Mouse (Mus musculus) liver, embryonic 14.5 days (tissue): ENCODE data around the gene Acer1. TPM values are rescaled to one million over a fixed set of nuclear protein-coding genes. Genes with fewer than 3 reads are reported as not detected.
A peak's percentile ranks its signal among the peaks of the same experiment; 100 is the strongest.

Experiments
- ATAC-seq: fragments of 200-750 bp; cut with Nextera tagmentation; 2 replicates; pipeline ENCODE4 v1.8.0; 2017; ENCODE audit warnings: moderate number of reproducible peaks, mild to moderate bottlenecking, moderate library complexity; ENCODE audit not compliant: insufficient read depth
- DNase-seq, 3 experiments: peaks; one replicate each; pipeline ENCODE4 v3.0.0-alpha.2; 2012 to 2013; ENCODE audit warnings: low read depth in 3 of 3, low spot score in 3 of 3
- H3K27ac ChIP-seq: fragments of 300-500 bp; sonication (generic); 2 replicates; pipeline ENCODE4 v1.5.1; 2014; ENCODE audit warnings: moderate library complexity, mild to moderate bottlenecking, control low read depth, inconsistent platforms
- H3K27me3 ChIP-seq: fragments of 300-500 bp; sonication (generic); 2 replicates; pipeline ENCODE4 v1.6.1; 2014; ENCODE audit warnings: mild to moderate bottlenecking, low read length, moderate library complexity; ENCODE audit not compliant: control insufficient read depth, insufficient read depth
- H3K36me3 ChIP-seq: fragments of 300-500 bp; sonication (generic); replicated peaks from 2 replicates; pipeline ENCODE4 v1.6.1; 2014; ENCODE audit warnings: low read depth; ENCODE audit not compliant: control insufficient read depth, insufficient read depth
- H3K4me1 ChIP-seq, 2 experiments: fragments of 200-500 bp in 1 of 2; fragments of 300-500 bp in 1 of 2; sonication (generic) in 1 of 2; replicated peaks; 2 replicates each; pipeline ENCODE4 v1.6.1; 2012 to 2014; ENCODE audit warnings: antibody characterized with exemption in 1 of 2, inconsistent platforms in 1 of 2, low read length in 1 of 2; ENCODE audit not compliant: control insufficient read depth in 2 of 2, insufficient read depth in 2 of 2
- H3K4me2 ChIP-seq: fragments of 300-500 bp; sonication (generic); 2 replicates; pipeline ENCODE4 v1.6.1; 2014; ENCODE audit warnings: low read depth, mild to moderate bottlenecking, control low read depth, moderate library complexity
- H3K4me3 ChIP-seq, 2 experiments: fragments of 200-500 bp in 1 of 2; fragments of 300-500 bp in 1 of 2; sonication (generic) in 1 of 2; 2 replicates each; pipeline ENCODE4 v1.5.1; 2012 to 2014; ENCODE audit warnings: low read depth in 2 of 2, low read length in 2 of 2, mild to moderate bottlenecking in 2 of 2, control low read depth in 1 of 2, inconsistent platforms in 1 of 2, moderate library complexity in 1 of 2; ENCODE audit not compliant: insufficient read depth in 1 of 2
- H3K9ac ChIP-seq: fragments of 300-500 bp; sonication (generic); replicated peaks from 2 replicates; pipeline ENCODE4 v1.6.1; 2014; ENCODE audit warnings: mild to moderate bottlenecking, control low read depth, moderate library complexity
- H3K9me3 ChIP-seq: fragments of 300-500 bp; sonication (generic); 2 replicates; pipeline ENCODE4 v1.6.1; 2016; ENCODE audit warnings: low read length, mixed read lengths; ENCODE audit not compliant: control insufficient read depth
- CTCF ChIP-seq: IDR thresholded peaks from 2 replicates; pipeline ENCODE4 v1.5.1; 2016; ENCODE audit warnings: antibody characterized with exemption, low read depth, control low read depth
- EP300 ChIP-seq: IDR thresholded peaks from 2 replicates; pipeline ENCODE4 v1.6.1; 2016; ENCODE audit warnings: antibody characterized with exemption, low read depth
- WGBS: fragments of 180-500 bp; shearing (Covaris S2); extraction: QIAGEN DNeasy Blood & Tissue Kit; methylation state at CpG from one replicate; pipeline ENCODE4 v1.1.7; 2014; ENCODE audit not compliant: insufficient replicate concordance; 5-methylcytosine and 5-hydroxymethylcytosine counted together
- polyA plus RNA-seq, 2 experiments: library from polyadenylated mRNA; depleted of rRNA in 1 of 2; stranded (reverse) in 1 of 2; unstranded in 1 of 2; fragments of >200 nt; fragmentation: Nextera tagmentation in 1 of 2; extraction: Ambion mirVana in 1 of 2; gene quantifications; 2 replicates each; pipeline versions ENCODE4 v1.2.1 to v1.2.3; 2012 to 2014

Acer1 gene
- polyA plus RNA-seq, 2 experiments = not detected

- H3K4me1 ChIP-seq = peaks cover 18 to 22% of the 10 kb centered on the region in 2 experiments
Measured at GRCm38 (mm10) chr17:57007137-57007905, 25.4 kb upstream of the Acer1 start.

GRCm38 (mm10) chr17:57003994-57004393 is 22.1 kb upstream of the Acer1 start:
- WGBS = 55% methylated on average over 7 of the region's 7 CpGs
- peaks cover 5 to 7% of the 10 kb centered on the region in 2 experiments; a peak in 3 of 4 replicates for H3K4me1 ChIP-seq
- H3K27me3 ChIP-seq = no peaks in the 10 kb centered on the region
- no peak overlapping the region for H3K9ac ChIP-seq
- ATAC-seq = peak; percentile 71
- no peak for DNase-seq
- H3K36me3 ChIP-seq = peaks cover 55% of the 10 kb centered on the region
- peak; percentile 51 for TF ChIP-seq EP300
- TF ChIP-seq CTCF = no peak
- H3K27ac ChIP-seq = no peak overlapping the region
- H3K4me3 ChIP-seq = no peak overlapping the region
- H3K4me2 ChIP-seq = no peak overlapping the region
- no peaks in the 10 kb centered on the region for H3K9me3 ChIP-seq

More at GRCm38 (mm10) chr17:57007137-57007905, 25.4 kb upstream of the Acer1 start:
- WGBS = 79% methylated on average over 13 of the region's 13 CpGs
- peaks cover 55% of the 10 kb centered on the region for H3K36me3 ChIP-seq
- no peak overlapping the region for H3K4me2 ChIP-seq
- H3K27ac ChIP-seq = no peak overlapping the region
- DNase-seq (no peak), ATAC-seq (no peak)
- no peak overlapping the region for H3K4me3 ChIP-seq
- TF ChIP-seq CTCF = peak; percentile 60
- TF ChIP-seq EP300 = no peak
- no peaks in the 10 kb centered on the region for H3K9me3 ChIP-seq
- H3K9ac ChIP-seq = no peak overlapping the region
- no peaks in the 10 kb centered on the region for H3K27me3 ChIP-seq

DNA sequence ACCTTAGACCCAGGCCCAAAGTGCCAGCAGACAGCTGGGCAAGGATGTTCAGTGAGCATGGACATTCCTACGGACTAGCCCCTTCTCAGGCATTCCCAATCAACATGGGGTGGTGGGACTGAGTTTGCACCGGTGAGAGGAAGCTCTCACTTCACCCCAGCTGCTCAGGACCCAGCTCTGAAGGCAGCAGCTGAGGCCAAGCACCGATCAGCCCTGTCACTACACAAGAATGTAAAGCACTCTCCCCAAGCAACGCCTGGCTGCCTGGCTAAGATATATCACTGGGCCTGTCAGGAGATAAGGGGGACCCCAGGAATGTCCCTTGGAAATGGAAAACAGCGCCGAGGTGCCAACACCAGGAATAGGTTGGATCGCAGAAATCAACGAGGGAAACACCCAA is 19.3 kb upstream of the Acer1 start:
- Histone ChIP-seq H3K9me3 (no peaks in the 10 kb centered on the region), H3K36me3 (peaks cover 33% of the 10 kb centered on the region), H3K4me3 (no peak overlapping the region), H3K27ac (no peak overlapping the region), H3K9ac (no peak overlapping the region), H3K4me1 (peaks cover 8 to 15% of the 10 kb centered on the region in 2 experiments; a peak in 3 of 4 replicates), H3K27me3 (no peaks in the 10 kb centered on the region), H3K4me2 (no peak overlapping the region)
- 55% methylated on average over 8 of the region's 8 CpGs for WGBS
- no peak for DNase-seq
- TF ChIP-seq CTCF = no peak
- TF ChIP-seq EP300 = no peak
- ATAC-seq = no peak

DNA sequence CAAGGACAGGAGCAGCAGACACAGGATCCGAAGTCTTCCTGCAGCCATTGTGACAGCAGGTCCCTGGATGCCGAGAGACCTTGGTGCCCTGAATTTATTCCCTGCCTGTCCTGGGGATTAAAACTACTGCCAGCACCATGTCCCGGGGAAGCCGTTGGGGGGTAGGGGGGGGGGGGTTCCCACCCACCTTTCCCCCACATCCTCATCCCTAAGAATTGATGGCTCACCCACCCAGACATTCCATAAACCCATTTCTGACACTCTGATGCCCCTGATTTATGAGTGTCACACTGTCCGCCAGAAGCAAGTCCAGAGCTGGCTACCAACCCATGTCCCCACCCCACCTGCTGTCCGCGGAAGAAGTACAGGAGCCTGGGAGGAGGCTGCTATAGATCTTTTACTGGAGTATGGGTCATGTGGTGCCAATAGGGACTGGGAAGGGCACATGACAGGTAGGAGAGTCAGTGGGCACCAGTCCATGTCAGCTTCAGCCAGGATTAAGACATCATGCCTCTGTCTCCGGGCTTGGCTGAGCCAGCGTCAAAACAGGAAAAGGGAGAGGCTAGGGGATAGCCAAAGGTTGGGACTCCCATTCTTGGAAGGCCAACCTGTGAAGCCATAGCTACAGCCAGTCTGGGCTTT is 18.2 kb upstream of the Acer1 start, which contains the start of gene Pspn:
Gene Pspn (minus strand): TSS at position 51 of the 642 bp plus-strand sequence.
- no peak for ATAC-seq
- no peak within 1 kb of the TSS for H3K9ac ChIP-seq
- H3K4me3 ChIP-seq = no peak within 1 kb of the TSS
- H3K4me2 ChIP-seq = no peak within 1 kb of the TSS
- WGBS = 79% methylated on average over 9 of the region's 9 CpGs
- H3K9me3 ChIP-seq = no peaks in the 10 kb centered on the region
- H3K36me3 ChIP-seq = peaks cover 31% of the 10 kb centered on the region
- no peak within 1 kb of the TSS for H3K27ac ChIP-seq
- H3K27me3 ChIP-seq = no peaks in the 10 kb centered on the region
- H3K4me1 ChIP-seq = peaks cover 8 to 15% of the 10 kb centered on the region in 2 experiments; a peak in 3 of 4 replicates
- DNase-seq = no peak
- TF ChIP-seq CTCF (no peak), EP300 (no peak)

GRCm38 (mm10) chr17:56999414-56999813 is 17.5 kb upstream of the Acer1 start:
- DNase-seq = no peak

More at GRCm38 (mm10) chr17:56999414-56999813, 17.5 kb upstream of the Acer1 start:
- H3K4me2 ChIP-seq = no peak overlapping the region
- no peak overlapping the region for H3K4me3 ChIP-seq
- no peak for TF ChIP-seq EP300
- no peak for TF ChIP-seq CTCF
- ATAC-seq = no peak
- H3K9ac ChIP-seq = no peak overlapping the region
- no peaks in the 10 kb centered on the region for H3K27me3 ChIP-seq
- H3K4me1 ChIP-seq = peaks cover 8 to 15% of the 10 kb centered on the region in 2 experiments; a peak in 3 of 4 replicates
- H3K9me3 ChIP-seq = no peaks in the 10 kb centered on the region
- WGBS = 84% methylated on average over 9 of the region's 9 CpGs
- no peak overlapping the region for H3K27ac ChIP-seq
- peaks cover 32% of the 10 kb centered on the region for H3K36me3 ChIP-seq
